22 mouse cellular contexts compared by ENCODE assay signal in the genomic region with DNA sequence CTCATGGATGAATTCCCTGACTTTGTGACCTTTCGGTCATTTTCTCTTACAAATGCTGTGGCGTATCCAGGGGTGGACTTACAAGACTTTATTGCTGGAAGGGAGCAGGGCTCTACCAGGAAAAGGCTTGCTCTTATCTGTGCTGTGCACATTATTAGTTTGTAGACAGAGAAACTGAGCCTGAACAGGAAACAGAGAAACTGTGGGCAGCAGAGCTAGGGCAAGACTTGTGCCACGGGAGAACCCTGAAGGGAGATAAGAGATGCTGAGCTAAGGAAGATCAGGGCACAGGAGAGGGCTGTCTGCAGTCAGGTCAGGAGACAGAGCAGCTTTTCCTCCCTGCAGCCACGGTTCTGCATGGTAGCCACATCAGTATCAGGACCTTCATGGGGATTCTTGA.
DNase-seq lines count a peak whose midpoint lies in the region; ATAC-seq and TF ChIP-seq lines count a peak whose summit lies in the region.
"Had no signal": no experiment of that assay in that cellular context is flagged by ENCODE, and none has a peak within 500 bp of the region (broad histone marks: within the 10 kb centered on the region; RNA-seq: fewer than 3 reads in every experiment).

No protein-coding gene starts in this region.

- H3K9me3 ChIP-seq in liver, embryonic 11.5 days (ENCODE audit: control insufficient read depth, low read length): no peaks in the 10 kb centered on the region
- no peaks in the 10 kb centered on the region for H3K9me3 ChIP-seq in liver, postnatal 0 days (ENCODE audit: low read length)
- peaks cover 6% of the 10 kb centered on the region; the same call in 1 of the 2 replicates for H3K9me3 ChIP-seq in kidney, embryonic 16.5 days (ENCODE audit: low read length)
- H3K9me3 ChIP-seq: heart, embryonic 13.5 days; limb, embryonic 15.5 days; midbrain, embryonic 13.5 days had no signal

- no peak overlapping the region for H3K4me3 ChIP-seq in liver, embryonic 11.5 days (ENCODE audit: low read depth, low read length)
- no peak overlapping the region for H3K4me3 ChIP-seq in liver, postnatal 0 days (ENCODE audit: low read depth, low read length)
- no peak overlapping the region for H3K4me3 ChIP-seq in kidney, embryonic 16.5 days (ENCODE audit: low read length)
- H3K4me3 ChIP-seq: heart, embryonic 13.5 days; limb, embryonic 15.5 days; midbrain, embryonic 13.5 days had no signal

- TF ChIP-seq CTCF in liver, postnatal 0 days (IDR thresholded peaks at IDR 0.05; ENCODE audit: low read depth): no peak

- ATAC-seq in liver, embryonic 11.5 days (replicated peaks; ENCODE audit: low FRiP score): peak; percentile 92
- peak; percentile 92 for ATAC-seq in liver, postnatal 0 days
- no peak for ATAC-seq in frontal cortex, adult (ENCODE audit: low TSS enrichment)
- ATAC-seq in kidney, embryonic 16.5 days (ENCODE audit: low FRiP score, low TSS enrichment): no peak
- ATAC-seq: forebrain, embryonic 14.5 days; intestine, postnatal 0 days; midbrain, embryonic 13.5 days had no signal

- H3K27ac ChIP-seq in liver, embryonic 11.5 days (ENCODE audit: low read depth, low read length): peak overlapping the region; percentile 61
- peak overlapping the region; percentile 3; the same call in 1 of the 2 replicates for H3K27ac ChIP-seq in liver, postnatal 0 days (ENCODE audit: low read depth)
- H3K27ac ChIP-seq in kidney, embryonic 16.5 days (ENCODE audit: low read length): no peak overlapping the region
- H3K27ac ChIP-seq: heart, embryonic 13.5 days; limb, embryonic 15.5 days; macrophage; midbrain, embryonic 13.5 days had no signal

- H3K9ac ChIP-seq in liver, embryonic 11.5 days (ENCODE audit: low read depth, low read length): peak overlapping the region; percentile 7; the same call in 1 of the 2 replicates
- H3K9ac ChIP-seq in liver, postnatal 0 days (replicated peaks): no peak overlapping the region; the same call in 1 of the 2 replicates
- no peak overlapping the region for H3K9ac ChIP-seq in kidney, embryonic 16.5 days (replicated peaks; ENCODE audit: low read length)
- H3K9ac ChIP-seq: heart, embryonic 13.5 days; limb, embryonic 15.5 days; midbrain, embryonic 13.5 days had no signal

- TF ChIP-seq EP300 in liver, postnatal 0 days (IDR thresholded peaks at IDR 0.05; ENCODE audit: low read depth): peak; percentile 84

- H3K27me3 ChIP-seq in liver, embryonic 11.5 days (replicated peaks; ENCODE audit: control insufficient read depth, insufficient read depth, low read length): no peaks in the 10 kb centered on the region
- 0 out of 2 replicates have a peak, but pooled peaks cover 2% of the 10 kb centered on the region for H3K27me3 ChIP-seq in liver, postnatal 0 days (ENCODE audit: insufficient read depth, low read length)
- no peaks in the 10 kb centered on the region for H3K27me3 ChIP-seq in kidney, embryonic 16.5 days (ENCODE audit: insufficient read depth, low read length)
- H3K27me3 ChIP-seq: heart, embryonic 13.5 days; limb, embryonic 15.5 days; midbrain, embryonic 13.5 days had no signal

- peaks cover 11% of the 10 kb centered on the region for H3K4me1 ChIP-seq in liver, embryonic 11.5 days (replicated peaks; ENCODE audit: control insufficient read depth, insufficient read depth, low read length)
- peaks cover 18% of the 10 kb centered on the region for H3K4me1 ChIP-seq in liver, postnatal 0 days (ENCODE audit: insufficient read depth)
- H3K4me1 ChIP-seq in kidney, embryonic 16.5 days (ENCODE audit: insufficient read depth, low read length): no peaks in the 10 kb centered on the region
- H3K4me1 ChIP-seq: limb, embryonic 15.5 days; midbrain, embryonic 13.5 days had no signal

- H3K4me2 ChIP-seq in liver, embryonic 11.5 days: peak overlapping the region; percentile 23
- peak overlapping the region; percentile 55 for H3K4me2 ChIP-seq in liver, postnatal 0 days (ENCODE audit: low read depth, low read length)
- no peak overlapping the region for H3K4me2 ChIP-seq in kidney, embryonic 16.5 days (replicated peaks; ENCODE audit: low read depth, low read length)
- H3K4me2 ChIP-seq: heart, embryonic 13.5 days; limb, embryonic 15.5 days; midbrain, embryonic 13.5 days had no signal

- 32% methylated on average over 4 of the region's 4 CpGs for WGBS in liver, embryonic 11.5 days
- 36% methylated on average over 4 of the region's 4 CpGs for WGBS in liver, postnatal 0 days (ENCODE audit: insufficient replicate concordance)
- 83% methylated on average over 4 of the region's 4 CpGs for WGBS in kidney, embryonic 16.5 days

- DNase-seq in MEL-GATA-1-ER (ENCODE audit: extremely low read depth, low read depth): peak; percentile 95
- DNase-seq in c-Kit-positive CD71-positive TER-119-positive erythroid progenitor cells, embryonic 14.5 days (ENCODE audit: low spot score): peak; percentile 75
- DNase-seq in liver, embryonic 11.5 days (ENCODE audit: low spot score): no peak
- no peak for DNase-seq in liver, postnatal 0 days
- no peak for DNase-seq in cerebellum, adult 9-10 months
- DNase-seq: adrenal gland, postnatal 10 days; cerebellum, adult 11 months; cerebellum, postnatal 10 days; gastrocnemius, postnatal 10 days; heart, adult 11 months; heart, postnatal 14 days; kidney, postnatal 36 days; left cerebral cortex, postnatal 4 days; thymus, postnatal 14 days had no signal

- H3K36me3 ChIP-seq in liver, embryonic 11.5 days (ENCODE audit: control insufficient read depth, insufficient read depth, low read length): no peaks in the 10 kb centered on the region
- no peaks in the 10 kb centered on the region for H3K36me3 ChIP-seq in liver, postnatal 0 days (replicated peaks; ENCODE audit: insufficient read depth, low read length)
- H3K36me3 ChIP-seq in kidney, embryonic 16.5 days (ENCODE audit: insufficient read depth, low read length): no peaks in the 10 kb centered on the region

Comparison
In these comparisons a context has a peak if more than half of its experiments do, and no peak if none do; other contexts are left out.
1. DNase-seq: peak in MEL-GATA-1-ER (single experiment) and c-Kit-positive CD71-positive TER-119-positive erythroid progenitor cells, embryonic 14.5 days (single experiment); none in liver, embryonic 11.5 days (single experiment), liver, postnatal 0 days (single experiment) and cerebellum, adult 9-10 months (single experiment).
2. ATAC-seq: peak in liver, embryonic 11.5 days (single experiment) and liver, postnatal 0 days (single experiment); none in frontal cortex, adult (single experiment) and kidney, embryonic 16.5 days (single experiment).